Mouse (Mus musculus): Measurements from ENCODE around the gene Peli2. TPM values are rescaled to one million over a fixed set of nuclear protein-coding genes. Genes with fewer than 3 reads are reported as not detected.

Gene Peli2
- total RNA-seq, 2 experiments from 2014 or later, result 13.5 to 21.0 TPM

DNA sequence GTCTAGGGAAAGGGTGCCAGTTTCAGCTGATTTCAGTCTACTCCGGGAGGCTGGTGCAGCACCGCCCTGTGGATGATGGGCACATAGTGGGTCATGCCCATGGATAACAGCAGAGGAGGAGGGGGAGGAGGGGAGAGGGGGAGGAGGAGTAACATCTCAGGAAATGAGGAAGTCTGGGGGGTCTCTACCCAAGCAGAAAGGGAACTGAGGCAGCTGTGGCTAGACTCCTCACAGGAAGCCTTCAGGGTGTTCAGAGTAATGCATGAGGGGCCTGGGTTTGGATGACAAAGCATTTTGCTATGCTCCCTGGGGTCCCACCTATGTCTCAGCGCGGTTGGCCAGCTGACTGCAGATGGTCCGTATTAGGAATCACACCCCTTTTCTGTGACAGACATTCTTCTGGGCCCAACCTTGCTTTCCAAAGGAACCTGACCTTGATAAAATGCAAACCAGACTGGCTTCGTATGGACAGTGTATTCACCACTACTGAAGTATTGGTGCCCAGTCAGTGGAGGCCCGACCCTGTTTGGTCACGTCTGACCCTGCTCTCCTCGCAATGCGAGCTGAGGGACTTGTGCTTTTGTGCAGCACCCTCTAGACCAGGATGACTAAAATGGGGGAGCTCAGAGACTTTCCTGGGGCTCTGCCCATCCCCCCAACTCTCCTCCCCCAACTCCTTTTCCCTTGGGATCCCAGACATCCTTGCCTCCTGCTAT, 182.0 kb downstream of the Peli2 start:
- DNase-seq (ENCODE audit: low spot score in 2 of 2), result no peak

DNA sequence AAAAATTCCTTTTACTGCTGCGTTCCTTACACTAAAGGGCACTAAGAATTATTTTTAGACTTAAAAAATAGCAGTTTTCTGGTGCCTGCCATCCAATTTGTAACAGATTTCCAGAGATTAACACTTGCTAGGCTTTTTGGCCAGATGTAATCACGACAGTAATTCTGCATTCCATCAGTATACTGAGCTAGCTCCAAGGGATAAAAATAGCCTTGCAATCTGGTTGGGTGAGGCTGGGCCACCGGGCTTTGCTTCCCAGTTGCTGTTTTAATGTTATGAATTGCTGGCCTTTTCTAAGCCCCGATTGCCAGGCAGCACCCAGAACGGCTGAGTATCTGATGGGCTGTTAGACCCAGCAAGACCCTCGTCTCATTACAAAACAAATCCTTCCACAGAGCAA, 182.6 kb downstream of the Peli2 start:
- intact Hi-C loops (cut with DNase I), result no loop called here
- peak; percentile 41 to 67 for DNase-seq (ENCODE audit: low spot score in 2 of 2)

More for the DNA sequence above, 182.0 kb downstream of the Peli2 start:
- intact Hi-C loops (cut with DNase I), result no loop called here

DNA sequence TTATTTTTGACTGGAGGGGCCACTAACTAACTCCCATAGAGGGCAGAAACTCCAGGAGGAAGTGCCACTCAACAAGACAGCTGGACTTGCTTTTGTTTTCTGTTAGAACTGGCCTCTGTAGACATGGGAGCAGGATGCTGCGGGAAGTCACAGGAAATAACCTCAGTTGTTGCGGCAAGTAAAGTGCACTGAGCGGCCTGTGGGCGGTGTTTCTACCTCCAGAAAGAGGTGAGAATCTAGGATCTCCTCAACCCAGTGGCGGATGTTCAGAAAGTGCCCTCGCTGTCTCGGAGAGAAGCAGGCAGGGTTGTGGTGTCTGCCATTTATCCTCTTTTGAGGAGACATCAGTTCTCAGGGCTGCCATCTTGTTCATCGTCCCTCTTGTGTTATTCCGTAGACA, 183.2 kb downstream of the Peli2 start:
- no peak for DNase-seq (ENCODE audit: low spot score in 2 of 2)
- intact Hi-C loops (cut with DNase I), result no loop called here

DNA sequence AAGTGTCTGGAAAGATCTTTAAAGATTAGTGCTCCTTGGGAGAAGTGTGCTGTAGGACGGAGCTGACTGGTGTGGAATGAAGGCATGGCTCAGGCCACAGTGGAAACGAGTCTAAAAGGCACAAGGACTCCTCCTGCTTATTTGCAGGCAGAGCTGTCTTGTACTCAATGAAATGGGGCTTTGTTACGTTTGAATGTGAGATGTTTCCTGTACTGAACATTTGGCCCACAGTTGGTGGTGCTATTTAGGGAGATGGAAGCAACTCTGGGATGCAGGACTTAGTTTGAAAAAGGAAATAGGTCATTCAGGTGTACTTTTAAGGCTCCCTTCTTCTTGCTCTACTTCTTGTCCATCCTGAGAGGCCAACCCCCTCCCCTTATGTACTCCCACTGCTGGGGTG, 192.6 kb downstream of the Peli2 start:
- peak in 1 of 2 experiments; percentile 14 for DNase-seq (ENCODE audit: low spot score in 2 of 2)
- intact Hi-C loops (cut with DNase I), result no loop called here

DNA sequence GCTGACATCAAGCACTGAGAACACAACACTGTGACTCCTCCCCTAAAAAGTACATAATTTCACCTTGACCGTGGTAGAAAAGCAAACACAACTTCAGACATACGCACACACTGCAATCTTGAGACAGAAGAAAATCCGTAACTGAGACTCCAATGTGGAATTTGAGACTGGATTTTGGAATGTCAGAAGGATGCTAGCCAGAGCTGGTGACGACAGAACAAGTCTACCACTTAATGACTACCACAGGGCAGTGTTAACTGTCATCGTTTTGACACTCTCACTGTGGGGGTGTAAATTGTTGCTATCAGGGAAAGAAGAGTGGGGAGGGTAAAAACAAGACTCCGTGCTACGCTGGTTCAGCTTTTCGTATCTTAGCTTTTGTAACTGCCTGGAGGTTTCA, 195.8 kb downstream of the Peli2 start:
- intact Hi-C loops (cut with DNase I), result no loop called here
- DNase-seq (ENCODE audit: low spot score in 2 of 2), result no peak

DNA sequence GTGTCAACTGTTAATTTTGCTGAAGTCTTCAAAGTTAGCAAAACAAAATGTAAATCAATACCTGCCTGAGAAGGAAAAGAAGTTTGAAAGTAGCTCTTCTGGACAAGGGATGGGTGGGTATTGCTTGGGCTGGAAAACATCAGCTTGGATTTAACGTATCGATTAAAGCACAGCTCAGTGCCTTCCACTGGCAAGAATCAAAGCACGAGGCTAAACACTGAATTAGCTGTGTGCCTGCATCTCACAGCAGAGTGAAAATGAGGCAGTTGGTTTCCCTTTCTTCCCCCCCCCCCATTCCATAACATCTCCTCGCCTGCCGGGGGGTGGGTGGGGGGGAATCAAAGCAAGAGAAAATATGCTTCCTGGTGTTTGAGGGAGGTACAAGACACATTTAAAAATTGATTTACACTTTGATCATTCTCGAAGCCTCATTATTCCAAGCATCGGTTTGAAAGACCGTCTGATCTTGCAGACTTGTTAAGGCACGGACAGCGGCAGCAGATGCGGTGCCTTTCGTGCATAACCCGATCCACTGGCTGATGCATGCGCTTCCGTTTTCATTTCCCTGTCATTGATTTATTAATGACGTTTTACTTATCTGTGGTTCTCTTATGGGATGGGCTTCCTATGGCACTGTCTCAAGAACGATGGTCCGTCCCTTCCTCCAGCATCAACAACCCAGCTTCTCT, 203.3 kb downstream of the Peli2 start:
- intact Hi-C loops (cut with DNase I), result no loop called here
- no peak for DNase-seq (ENCODE audit: low spot score in 2 of 2)

DNA sequence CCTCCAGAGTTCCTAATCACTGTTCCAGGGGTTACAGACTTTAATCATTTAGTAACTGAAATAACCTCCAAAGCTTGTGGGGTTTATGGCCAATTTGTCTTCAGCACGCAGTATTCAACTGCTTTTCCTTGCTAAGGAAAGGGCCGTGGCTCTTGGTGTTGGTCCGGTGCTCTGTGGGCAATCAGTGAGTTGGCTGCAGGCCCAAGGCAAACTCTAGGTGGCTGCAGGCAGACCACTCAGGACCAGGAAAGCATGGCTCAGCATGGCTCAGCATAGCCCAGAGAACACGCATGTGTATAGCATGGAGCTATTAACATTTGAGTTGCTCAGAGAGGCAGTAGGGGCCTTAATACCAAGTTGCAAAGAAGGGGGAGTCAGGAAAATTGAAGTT, 203.8 kb downstream of the Peli2 start:
- intact Hi-C loops (cut with DNase I), result no loop called here
- DNase-seq (ENCODE audit: low spot score in 2 of 2), result no peak

DNA sequence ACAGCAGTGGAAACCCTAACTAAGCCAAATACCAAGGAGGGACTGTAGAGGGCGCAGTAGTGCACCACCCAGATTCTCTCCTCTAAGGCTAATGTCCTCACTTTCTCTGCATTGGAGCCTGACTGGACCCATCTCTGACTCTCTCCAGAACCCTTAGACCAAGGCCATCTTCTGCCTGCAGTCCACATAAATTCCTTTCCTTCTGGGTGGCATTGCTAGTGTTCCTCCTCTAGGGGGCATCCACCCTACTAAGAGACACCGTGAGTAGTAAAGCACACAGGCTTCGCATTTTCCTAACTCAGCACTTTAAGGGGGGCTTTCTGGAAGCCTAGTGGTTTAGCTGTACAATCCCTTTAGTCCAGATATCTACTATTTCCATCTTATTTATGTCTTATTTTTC, 207.1 kb downstream of the Peli2 start:
- intact Hi-C loops (cut with DNase I), result no loop called here

DNA sequence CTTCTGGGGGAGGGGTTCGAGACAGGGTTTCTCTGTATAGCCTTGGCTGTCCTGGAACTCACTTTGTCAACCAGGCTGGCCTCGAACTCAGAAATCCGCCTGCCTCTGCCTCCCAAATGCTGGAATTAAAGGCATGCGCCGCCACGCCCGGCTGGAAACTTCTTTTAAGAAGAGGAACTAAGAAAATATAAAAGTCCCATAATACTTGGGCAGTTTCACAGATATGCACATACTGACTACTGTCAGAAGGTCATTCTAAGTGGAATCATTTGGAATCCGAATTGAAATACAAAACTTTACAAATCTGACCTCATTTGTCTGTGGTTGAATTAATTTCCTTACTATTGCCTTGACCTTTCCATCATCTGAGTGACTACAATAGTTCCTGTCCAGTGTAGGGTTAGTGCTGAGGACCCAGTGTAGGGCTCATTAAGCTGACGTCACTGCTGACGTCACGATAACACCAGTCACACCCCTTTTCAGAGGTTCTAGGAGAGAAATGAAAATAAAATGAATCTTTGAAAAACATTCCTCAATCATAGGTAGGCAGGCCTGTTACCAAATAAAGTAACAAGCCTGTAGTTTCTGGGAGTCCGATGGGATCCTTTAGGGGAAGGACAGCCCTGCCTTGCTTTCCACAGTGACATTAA, 209.2 kb downstream of the Peli2 start:
- intact Hi-C loops (cut with DNase I), result no loop called here
- DNase-seq (ENCODE audit: low spot score in 2 of 2), result no peak

More for the DNA sequence above, 207.1 kb downstream of the Peli2 start:
- DNase-seq (ENCODE audit: low spot score in 2 of 2), result no peak

Data from left cerebral cortex, postnatal 25 days (tissue).